Mouse (Mus musculus): ENCODE results near the gene Arf3.

DNA sequence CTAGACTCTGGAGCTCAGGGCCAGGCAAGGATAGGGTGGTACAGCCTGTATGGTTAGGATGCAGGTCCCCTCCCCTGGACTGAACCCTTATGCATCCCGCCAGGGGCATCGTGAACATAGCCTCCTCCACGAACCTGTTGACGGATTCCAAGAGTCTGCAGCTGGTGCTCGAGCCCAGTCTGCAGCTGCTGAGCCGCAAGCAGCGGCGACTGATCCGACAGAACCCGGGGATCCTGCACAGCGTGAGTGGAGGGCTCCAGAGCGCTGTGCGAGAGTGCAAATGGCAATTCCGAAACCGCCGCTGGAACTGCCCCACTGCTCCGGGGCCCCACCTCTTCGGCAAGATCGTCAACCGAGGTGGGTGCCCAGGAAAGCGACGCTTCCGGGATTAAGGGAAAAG is 27.7 kb upstream of the Arf3 start:
- no peak for TF ChIP-seq CTCF (IDR thresholded peaks at IDR 0.05; ENCODE audit: borderline replicate concordance, control insufficient read depth, extremely low read depth, insufficient read depth, low read length, poor library complexity)
- TF ChIP-seq POLR2A (IDR thresholded peaks at IDR 0.05; ENCODE audit: control insufficient read depth, extremely low read depth, insufficient read depth, low read length, poor library complexity): no peak
